Mouse (Mus musculus): ENCODE measurements around the gene Adcy6. TPM values are rescaled to one million over a fixed set of nuclear protein-coding genes. Genes with fewer than 3 reads are reported as not detected.

The Adcy6 gene
- polyA plus RNA-seq, 1 experiment from 2014 or later, result 10.4 TPM

DNA sequence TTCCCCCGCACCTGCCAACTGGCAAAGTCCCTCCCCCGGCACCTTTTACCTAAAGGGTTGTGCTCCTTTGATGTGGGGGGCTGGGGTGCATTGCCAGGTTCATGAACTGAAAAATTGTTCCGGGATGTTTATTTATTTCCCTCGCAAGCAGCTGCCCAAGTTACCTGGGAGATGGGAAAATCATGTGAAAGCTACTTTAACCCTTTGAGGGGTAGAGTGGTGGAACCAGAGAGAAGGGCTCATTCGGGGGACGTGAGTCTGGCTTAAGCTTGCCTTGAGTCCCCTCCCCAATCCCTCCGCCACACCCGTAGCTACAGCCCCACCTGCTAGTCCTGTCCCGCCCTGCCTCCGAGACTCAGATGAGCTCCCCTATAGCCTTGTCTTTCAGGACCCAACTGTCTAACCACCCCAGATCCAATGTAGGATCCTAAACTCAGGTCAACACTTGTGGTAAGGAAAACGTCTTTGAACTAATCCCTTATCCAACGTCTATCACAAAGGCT is 306 bp upstream of the Adcy6 start:
- H3K9ac ChIP-seq (replicated peaks), result peak overlapping the region; percentile 78
- no peaks in the 10 kb centered on the region for H3K27me3 ChIP-seq (replicated peaks)
- H3K4me2 ChIP-seq, result peak overlapping the region; percentile 92
- no peaks in the 10 kb centered on the region for H3K36me3 ChIP-seq
- peaks cover 49% of the 10 kb centered on the region for H3K4me1 ChIP-seq
- WGBS, result 2% methylated on average over 12 of the region's 12 CpGs
- H3K9me3 ChIP-seq (replicated peaks), result no peaks in the 10 kb centered on the region
- peak overlapping the region; percentile 87 for H3K27ac ChIP-seq (replicated peaks)
- peak; percentile 16; the same call in 1 of the 2 replicates for ATAC-seq (ENCODE audit: low FRiP score)
- peak overlapping the region; percentile 80 for H3K4me3 ChIP-seq (replicated peaks)

DNA sequence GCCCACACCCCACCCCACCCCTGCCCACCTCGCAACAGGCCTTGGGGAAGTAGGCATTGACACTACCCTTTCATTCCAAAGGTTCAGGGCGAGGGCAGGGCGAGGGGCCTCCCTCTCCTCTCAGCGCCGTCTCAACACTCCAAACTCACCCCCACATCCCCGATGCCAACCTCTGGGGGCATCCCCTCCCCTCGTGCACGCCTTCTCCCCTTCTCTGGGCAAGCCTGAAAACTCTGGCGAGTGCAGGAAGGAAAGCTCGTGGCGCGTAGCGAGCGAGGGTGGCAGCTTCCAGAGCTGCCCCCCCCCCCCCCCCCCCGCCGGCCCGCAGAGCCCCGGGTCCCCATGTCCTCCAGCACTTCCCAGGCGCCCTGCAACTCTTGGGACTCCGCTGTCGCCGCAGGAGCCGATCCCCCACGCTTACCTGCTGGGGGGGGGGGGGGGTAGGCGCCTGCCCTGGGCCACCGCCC is 1.1 kb downstream of the Adcy6 start:
- peak; percentile 36 for ATAC-seq (ENCODE audit: low FRiP score)
- Histone ChIP-seq H3K27me3 (replicated peaks) (no peaks in the 10 kb centered on the region), H3K4me1 (peaks cover 41% of the 10 kb centered on the region), H3K9ac (replicated peaks) (peak overlapping the region; percentile 78), H3K4me2 (peak overlapping the region; percentile 92), H3K36me3 (peaks cover 7% of the 10 kb centered on the region; the same call in 1 of the 2 replicates), H3K9me3 (replicated peaks) (no peaks in the 10 kb centered on the region), H3K27ac (replicated peaks) (peak overlapping the region; percentile 87), H3K4me3 (replicated peaks) (peak overlapping the region; percentile 80)
- 1% methylated on average over 7 of the region's 26 CpGs for WGBS

DNA sequence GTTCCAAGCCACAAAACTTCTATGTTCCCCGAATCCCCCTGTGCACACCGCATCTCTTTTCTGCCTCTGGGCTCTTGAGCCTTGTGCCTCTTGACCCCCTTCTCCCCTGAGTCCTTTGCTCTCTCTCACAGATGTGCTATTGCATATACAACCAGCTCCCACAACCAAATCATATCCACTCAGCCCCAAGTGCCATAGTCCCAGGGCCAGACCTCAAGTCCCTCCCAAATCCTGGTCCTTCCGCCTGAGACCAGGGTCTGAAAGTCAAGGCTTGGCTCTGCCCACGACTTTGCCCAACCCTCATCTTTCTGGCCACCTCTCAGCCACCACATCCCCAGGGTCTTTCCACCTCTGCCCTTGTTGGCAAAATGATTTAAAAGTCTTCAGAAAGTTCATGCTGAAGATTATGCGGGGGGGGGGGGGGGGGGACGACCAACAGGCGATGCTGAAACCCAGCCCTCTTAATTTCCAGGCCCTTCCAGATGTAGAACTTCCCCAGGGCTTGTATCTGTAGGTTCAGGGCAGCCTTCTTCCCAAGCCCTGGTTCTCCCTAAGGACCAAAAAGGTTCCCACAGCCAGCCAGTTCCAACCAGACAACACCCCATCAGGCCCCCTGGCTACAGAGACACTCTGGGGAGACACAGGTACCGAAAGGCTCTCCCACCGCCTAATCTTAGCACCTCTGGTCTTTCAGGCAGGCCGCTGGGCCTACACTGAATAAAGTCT is 1.7 kb downstream of the Adcy6 start:
- peak overlapping the region; percentile 92 for H3K4me2 ChIP-seq
- peak overlapping the region; percentile 78 for H3K9ac ChIP-seq (replicated peaks)
- 15% methylated on average over 9 of the region's 10 CpGs for WGBS
- no peaks in the 10 kb centered on the region for H3K27me3 ChIP-seq (replicated peaks)
- peak overlapping the region; percentile 80 for H3K4me3 ChIP-seq (replicated peaks)
- H3K9me3 ChIP-seq (replicated peaks), result no peaks in the 10 kb centered on the region
- peaks cover 47% of the 10 kb centered on the region for H3K4me1 ChIP-seq
- no peak for ATAC-seq (ENCODE audit: low FRiP score)
- peak overlapping the region; percentile 87; the same call in 1 of the 2 replicates for H3K27ac ChIP-seq (replicated peaks)
- peaks cover 13% of the 10 kb centered on the region; the same call in 1 of the 2 replicates for H3K36me3 ChIP-seq

DNA sequence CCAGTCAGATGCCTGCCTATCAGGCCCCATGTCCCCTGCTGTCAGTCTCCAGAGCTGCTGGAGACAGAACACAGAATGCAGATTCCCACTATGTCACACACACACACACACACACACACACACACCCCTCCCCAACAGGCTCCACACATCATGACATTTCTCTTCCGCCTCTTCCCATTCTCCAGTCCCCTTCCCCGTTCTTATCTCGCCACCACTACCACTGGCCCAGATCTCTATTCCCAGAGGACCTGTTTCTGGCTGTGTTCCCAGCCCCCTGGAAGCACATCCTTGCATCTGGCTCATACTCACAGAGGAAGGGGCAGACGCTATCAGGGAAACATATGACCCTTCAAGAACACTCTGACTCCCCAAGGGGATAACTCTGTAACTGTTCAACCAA is 2.3 kb downstream of the Adcy6 start:
- H3K27ac ChIP-seq (replicated peaks), result no peak overlapping the region
- 9% methylated on average over 4 of the region's 4 CpGs for WGBS
- H3K9ac ChIP-seq (replicated peaks), result peak overlapping the region; percentile 78
- no peaks in the 10 kb centered on the region for H3K9me3 ChIP-seq (replicated peaks)
- peak overlapping the region; percentile 92 for H3K4me2 ChIP-seq
- H3K36me3 ChIP-seq, result peaks cover 13% of the 10 kb centered on the region; the same call in 1 of the 2 replicates
- no peaks in the 10 kb centered on the region for H3K27me3 ChIP-seq (replicated peaks)
- H3K4me1 ChIP-seq, result peaks cover 53% of the 10 kb centered on the region
- ATAC-seq (ENCODE audit: low FRiP score), result no peak
- H3K4me3 ChIP-seq (replicated peaks), result peak overlapping the region; percentile 80

DNA sequence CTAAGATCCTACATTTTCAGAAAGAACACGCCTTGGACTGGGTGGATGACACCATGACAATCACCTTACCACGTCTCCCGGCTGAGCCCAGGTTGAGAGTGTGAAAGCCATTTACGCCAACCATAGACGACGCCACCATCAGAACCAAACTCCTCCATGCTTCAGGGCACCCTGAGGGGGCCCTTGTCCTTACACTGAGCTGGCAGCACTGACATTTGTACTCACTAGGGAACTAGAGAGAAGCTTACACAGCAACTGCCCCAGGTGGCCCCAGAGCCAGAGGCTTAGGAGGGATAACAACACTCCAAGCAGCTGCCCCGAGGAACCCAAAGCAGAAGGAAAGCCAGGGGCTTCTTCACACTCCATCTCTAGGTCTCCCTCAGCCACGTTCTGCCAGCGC is 3.1 kb downstream of the Adcy6 start:
- no peak overlapping the region for H3K9ac ChIP-seq (replicated peaks)
- H3K27me3 ChIP-seq (replicated peaks), result no peaks in the 10 kb centered on the region
- H3K4me1 ChIP-seq, result peaks cover 61% of the 10 kb centered on the region
- ATAC-seq (ENCODE audit: low FRiP score), result no peak
- H3K27ac ChIP-seq (replicated peaks), result no peak overlapping the region
- H3K4me3 ChIP-seq (replicated peaks), result no peak overlapping the region
- no peaks in the 10 kb centered on the region for H3K9me3 ChIP-seq (replicated peaks)
- peak overlapping the region; percentile 92; the same call in 1 of the 2 replicates for H3K4me2 ChIP-seq
- H3K36me3 ChIP-seq, result peaks cover 13% of the 10 kb centered on the region; the same call in 1 of the 2 replicates
- 76% methylated on average over 9 of the region's 9 CpGs for WGBS

DNA sequence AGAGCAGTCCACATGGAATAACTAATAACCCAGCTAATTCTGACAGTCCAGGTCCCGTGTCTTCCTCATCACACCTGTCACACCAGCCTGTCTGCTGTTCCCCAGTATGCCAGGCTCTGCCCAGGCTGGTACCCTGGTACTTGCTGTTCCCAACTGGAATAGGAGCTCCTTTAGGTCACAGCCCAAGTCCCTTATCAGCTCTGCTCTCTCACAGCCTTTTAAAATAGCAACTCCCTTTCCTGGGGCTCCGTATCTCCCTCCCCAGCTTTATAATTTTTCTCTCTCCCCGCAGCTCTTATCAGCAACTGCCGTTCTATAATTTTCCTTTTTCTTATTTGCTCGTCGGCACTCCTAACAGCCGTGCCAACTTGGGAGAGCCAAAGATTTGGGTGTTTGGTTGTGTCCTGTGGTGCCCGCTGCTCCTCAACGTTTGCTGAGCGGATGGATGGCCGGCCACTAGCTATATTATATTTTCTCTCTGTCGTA is 3.8 kb downstream of the Adcy6 start:
- no peak overlapping the region for H3K9ac ChIP-seq (replicated peaks)
- peaks cover 19% of the 10 kb centered on the region; the same call in 1 of the 2 replicates for H3K36me3 ChIP-seq
- 87% methylated on average over 12 of the region's 12 CpGs for WGBS

DNA sequence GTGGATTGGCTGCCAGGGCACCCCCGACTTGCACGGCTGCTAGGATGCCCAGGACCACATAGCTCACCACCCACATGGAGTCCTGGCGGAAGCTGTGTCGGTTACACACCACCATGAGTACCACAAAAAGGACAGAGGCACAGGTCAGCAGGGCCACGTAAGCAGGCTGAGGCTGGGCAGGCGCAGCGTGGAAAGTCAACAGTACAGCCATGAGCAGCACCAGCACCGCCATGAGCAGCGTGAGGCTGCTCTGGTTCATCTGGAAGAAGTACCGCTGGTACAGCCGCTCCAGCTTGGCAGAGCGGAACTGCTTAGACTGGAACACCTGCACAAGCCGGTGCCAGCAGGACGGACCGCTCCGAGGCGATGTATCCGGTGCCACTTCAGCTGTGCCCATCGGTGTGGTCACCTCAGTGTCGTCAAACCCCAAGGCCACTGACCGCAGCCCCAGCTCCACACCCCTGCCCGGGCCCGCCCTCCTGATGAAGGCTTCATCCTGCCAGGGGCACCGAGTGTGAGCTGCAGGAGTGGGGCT is 5.8 kb downstream of the Adcy6 start:
- H3K4me1 ChIP-seq, result peaks cover 55% of the 10 kb centered on the region

More for the DNA sequence above, 3.8 kb downstream of the Adcy6 start:
- Histone ChIP-seq H3K27me3 (replicated peaks) (no peaks in the 10 kb centered on the region), H3K4me1 (peaks cover 61% of the 10 kb centered on the region), H3K27ac (replicated peaks) (no peak overlapping the region), H3K4me2 (no peak overlapping the region), H3K4me3 (replicated peaks) (no peak overlapping the region), H3K9me3 (replicated peaks) (no peaks in the 10 kb centered on the region)
- ATAC-seq (ENCODE audit: low FRiP score), result no peak

DNA sequence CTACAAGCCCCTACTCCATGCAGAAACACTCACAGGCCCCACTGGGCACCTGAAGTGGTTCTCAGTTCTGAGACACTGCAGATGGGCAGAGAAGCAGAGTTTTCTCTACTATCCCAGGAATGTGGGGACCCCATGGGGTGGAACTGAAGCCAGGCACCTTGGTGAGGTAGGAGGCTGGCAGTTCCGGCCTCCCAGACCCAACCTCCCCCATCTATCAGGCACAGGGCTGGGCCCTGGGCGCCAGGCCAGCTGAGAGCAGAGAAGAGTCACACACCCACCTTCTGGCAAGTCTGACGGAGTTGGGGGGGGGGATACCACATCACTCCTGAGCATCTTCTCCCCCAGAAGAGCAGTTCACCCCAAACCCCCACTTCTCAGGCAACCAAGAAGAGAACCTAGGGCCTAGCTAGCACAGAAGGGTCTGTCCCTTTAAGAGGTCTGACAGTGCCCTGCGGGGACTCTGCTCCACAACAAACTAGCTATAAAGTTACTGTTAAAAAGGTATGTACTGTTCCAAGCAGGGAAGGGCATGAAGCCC is 6.9 kb downstream of the Adcy6 start:
- H3K4me3 ChIP-seq (replicated peaks), result no peak overlapping the region
- peaks cover 47% of the 10 kb centered on the region for H3K4me1 ChIP-seq
- no peaks in the 10 kb centered on the region for H3K9me3 ChIP-seq (replicated peaks)
- no peak for ATAC-seq (ENCODE audit: low FRiP score)
- H3K27me3 ChIP-seq (replicated peaks), result no peaks in the 10 kb centered on the region
- peak overlapping the region; percentile 37; the same call in 1 of the 2 replicates for H3K4me2 ChIP-seq
- H3K27ac ChIP-seq (replicated peaks), result no peak overlapping the region
- H3K9ac ChIP-seq (replicated peaks), result peak overlapping the region; percentile 36; the same call in 1 of the 2 replicates
- peaks cover 33% of the 10 kb centered on the region for H3K36me3 ChIP-seq
- 45% methylated on average over 4 of the region's 4 CpGs for WGBS

More for the DNA sequence above, 5.8 kb downstream of the Adcy6 start:
- no peaks in the 10 kb centered on the region for H3K27me3 ChIP-seq (replicated peaks)
- H3K27ac ChIP-seq (replicated peaks), result no peak overlapping the region
- no peaks in the 10 kb centered on the region for H3K9me3 ChIP-seq (replicated peaks)
- no peak for ATAC-seq (ENCODE audit: low FRiP score)
- H3K4me3 ChIP-seq (replicated peaks), result no peak overlapping the region
- H3K9ac ChIP-seq (replicated peaks), result no peak overlapping the region
- peaks cover 24% of the 10 kb centered on the region; the same call in 1 of the 2 replicates for H3K36me3 ChIP-seq
- whole genome bisulfite sequencing, result 95% methylated on average over 24 of the region's 24 CpGs
- no peak overlapping the region for H3K4me2 ChIP-seq

DNA sequence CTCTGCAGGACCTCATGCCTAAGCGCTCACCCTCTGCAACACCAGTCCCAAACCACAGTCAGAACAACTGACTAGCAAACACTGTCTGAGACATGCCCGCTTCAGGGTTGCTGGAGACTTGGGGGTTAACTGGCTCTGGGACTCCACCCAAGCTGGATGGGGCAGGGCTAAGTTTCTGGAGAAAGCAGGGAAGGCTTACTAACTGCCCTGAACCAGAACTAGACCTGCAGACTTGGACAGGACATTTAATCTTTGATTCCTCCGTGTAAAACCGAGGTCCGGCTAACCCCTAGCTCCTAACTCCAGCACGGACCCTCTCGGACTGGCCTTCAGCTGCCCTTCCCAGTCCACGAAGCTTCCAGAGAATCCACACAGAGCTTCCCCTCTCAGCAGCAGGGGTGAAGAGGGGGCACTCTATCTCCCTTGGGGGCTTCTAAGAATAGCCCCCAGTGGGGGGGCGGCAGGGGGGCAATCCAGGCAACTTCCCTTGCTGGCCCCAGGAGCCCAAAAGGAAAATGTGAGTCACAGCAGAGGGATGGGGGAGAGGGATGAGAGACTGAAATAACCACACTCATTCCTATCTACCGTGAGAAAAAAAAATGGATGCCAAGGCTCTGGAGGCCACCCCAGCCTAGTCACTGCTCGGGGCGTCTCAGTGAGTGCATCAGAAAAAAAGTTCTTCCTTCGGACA is 7.5 kb downstream of the Adcy6 start:
- peaks cover 40% of the 10 kb centered on the region for H3K4me1 ChIP-seq
- H3K27ac ChIP-seq (replicated peaks), result no peak overlapping the region; the same call in 1 of the 2 replicates
- 68% methylated on average over 13 of the region's 13 CpGs for WGBS
- H3K27me3 ChIP-seq (replicated peaks), result no peaks in the 10 kb centered on the region
- H3K9ac ChIP-seq (replicated peaks), result peak overlapping the region; percentile 36
- H3K36me3 ChIP-seq, result peaks cover 39% of the 10 kb centered on the region
- H3K4me2 ChIP-seq, result peak overlapping the region; percentile 37
- no peaks in the 10 kb centered on the region for H3K9me3 ChIP-seq (replicated peaks)
- no peak overlapping the region for H3K4me3 ChIP-seq (replicated peaks)
- no peak for ATAC-seq (ENCODE audit: low FRiP score)

DNA sequence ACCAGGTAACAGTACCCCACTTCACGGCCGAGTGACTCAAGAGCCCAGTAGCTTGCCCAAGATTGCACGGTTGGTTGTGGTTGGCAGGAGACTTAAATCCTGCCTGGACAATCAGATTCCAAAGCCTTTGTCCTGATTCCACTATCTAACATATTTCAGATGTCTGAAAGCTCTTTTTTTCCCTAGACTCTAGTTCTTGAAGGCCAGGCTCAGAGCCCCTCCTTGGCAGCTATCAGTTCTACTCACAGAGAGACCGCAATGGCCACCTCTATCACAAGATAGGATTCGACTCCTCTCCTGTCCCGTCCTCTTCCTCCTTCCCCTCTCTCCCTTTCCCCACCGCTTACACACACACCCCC is 8.1 kb downstream of the Adcy6 start:
- no peak for ATAC-seq (ENCODE audit: low FRiP score)

DNA sequence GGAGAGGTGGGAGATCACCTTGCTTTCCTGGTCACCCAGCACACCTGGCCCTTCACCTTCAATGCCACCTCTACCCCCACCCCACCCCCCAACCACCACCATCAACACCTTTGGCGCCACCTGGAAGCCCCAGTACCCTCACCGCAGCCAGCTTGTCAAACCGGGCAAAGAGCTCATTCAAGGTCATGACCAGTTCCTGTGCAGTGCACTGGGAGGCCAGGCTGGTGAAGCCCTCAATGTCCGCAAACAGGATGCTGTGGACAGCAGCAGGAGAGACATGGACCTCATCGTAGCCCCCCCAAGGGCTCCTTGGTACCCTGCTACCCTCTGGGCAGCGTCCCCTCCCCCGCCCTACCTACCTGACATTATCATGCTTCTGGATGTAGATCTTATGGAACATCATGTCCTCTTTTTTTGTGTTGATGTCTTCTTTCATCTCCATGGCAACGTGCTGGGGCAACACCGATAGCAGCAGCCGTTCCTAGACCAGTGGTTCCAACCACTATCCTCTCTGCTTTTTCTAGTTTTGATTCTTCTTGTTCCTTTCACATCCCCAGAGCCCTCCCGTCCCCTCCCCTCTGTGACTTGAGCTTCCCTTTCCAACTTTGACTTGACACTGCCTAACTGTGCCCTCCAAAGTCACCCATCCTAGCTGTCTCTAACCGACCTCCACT is 9.7 kb downstream of the Adcy6 start:
- Histone ChIP-seq H3K27me3 (replicated peaks) (no peaks in the 10 kb centered on the region), H3K36me3 (peaks cover 59% of the 10 kb centered on the region), H3K9ac (replicated peaks) (no peak overlapping the region), H3K9me3 (replicated peaks) (no peaks in the 10 kb centered on the region), H3K4me2 (no peak overlapping the region), H3K4me3 (replicated peaks) (no peak overlapping the region), H3K4me1 (peaks cover 25% of the 10 kb centered on the region), H3K27ac (replicated peaks) (no peak overlapping the region)
- no peak for ATAC-seq (ENCODE audit: low FRiP score)
- 81% methylated on average over 12 of the region's 12 CpGs for WGBS

More for the DNA sequence above, 8.1 kb downstream of the Adcy6 start:
- Histone ChIP-seq H3K27me3 (replicated peaks) (no peaks in the 10 kb centered on the region), H3K4me3 (replicated peaks) (no peak overlapping the region), H3K27ac (replicated peaks) (no peak overlapping the region), H3K4me1 (peaks cover 35% of the 10 kb centered on the region), H3K4me2 (peak overlapping the region; percentile 37), H3K9ac (replicated peaks) (no peak overlapping the region), H3K9me3 (replicated peaks) (no peaks in the 10 kb centered on the region), H3K36me3 (peaks cover 43% of the 10 kb centered on the region)
- 81% methylated on average over 7 of the region's 7 CpGs for WGBS
